Mouse (Mus musculus) right cerebral cortex, postnatal 4 days (tissue): ENCODE measurements around the gene Hist2h4.
"Not testable (repeated sequence)": the region's sequence is repeated elsewhere in the genome, so short reads cannot be mapped to it uniquely, and the experiment has no call there.

ENCODE experiments used
- DNase-seq: peaks from one replicate; pipeline ENCODE4 v3.0.0-alpha.2; 2022

Hist2h4 gene

GRCm38 (mm10) chr3:96262979-96263550 lies at the start of gene Hist2h4:
Gene Hist2h4, minus strand, starts transcription at chr3:96263311.
- peak; percentile 89 for DNase-seq

GRCm38 (mm10) chr3:96312341-96313098 lies 49.4 kb upstream of the Hist2h4 start:
- no peak for DNase-seq

- no peak for DNase-seq
These were observed 46.3 kb upstream of the Hist2h4 start for GRCm38 (mm10) chr3:96309441-96309840.

DNA sequence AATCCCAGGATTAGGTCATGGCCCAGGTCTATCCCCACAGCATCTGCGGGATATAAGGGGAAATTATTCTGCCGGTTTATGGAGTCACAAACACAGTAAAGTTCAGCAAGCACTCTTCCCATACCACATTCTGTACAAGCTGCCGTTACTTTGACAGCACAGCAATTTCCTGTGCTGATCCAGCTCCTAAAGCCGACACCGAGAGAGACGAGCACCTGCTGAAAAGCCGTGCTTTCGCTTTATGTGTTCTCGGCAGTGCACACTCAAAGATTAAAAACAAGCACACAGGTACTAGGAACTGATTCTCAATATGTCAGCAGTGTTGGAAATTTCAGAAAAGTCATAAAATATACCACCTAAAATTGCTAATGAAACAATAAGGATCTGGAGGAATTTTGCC lies 43.4 kb upstream of the Hist2h4 start:
- DNase-seq: no peak

DNA sequence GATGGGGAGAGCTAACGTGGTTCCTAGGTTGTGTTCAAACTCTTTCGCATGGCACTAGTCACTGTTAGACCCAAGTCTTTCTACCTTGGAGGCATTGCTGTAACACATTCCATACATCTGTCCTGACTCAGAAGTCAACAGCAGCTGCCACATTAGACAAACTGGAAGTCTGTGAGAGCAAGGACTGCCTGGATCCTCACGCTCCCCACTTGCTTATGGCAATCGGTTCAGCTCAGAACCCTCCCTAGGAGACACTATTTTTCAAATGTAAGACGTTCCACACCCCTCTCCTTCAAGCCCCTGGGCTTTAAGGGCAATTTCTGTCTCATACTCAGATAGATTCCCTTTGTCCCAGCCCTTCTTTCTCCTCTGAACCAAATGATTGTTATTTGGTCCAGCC lies 39.0 kb upstream of the Hist2h4 start:
- DNase-seq: no peak

GRCm38 (mm10) chr3:96300706-96301529 lies 37.8 kb upstream of the Hist2h4 start:
- DNase-seq: no peak

- no peak for DNase-seq
These were observed 36.5 kb upstream of the Hist2h4 start for GRCm38 (mm10) chr3:96299562-96299961.

DNA sequence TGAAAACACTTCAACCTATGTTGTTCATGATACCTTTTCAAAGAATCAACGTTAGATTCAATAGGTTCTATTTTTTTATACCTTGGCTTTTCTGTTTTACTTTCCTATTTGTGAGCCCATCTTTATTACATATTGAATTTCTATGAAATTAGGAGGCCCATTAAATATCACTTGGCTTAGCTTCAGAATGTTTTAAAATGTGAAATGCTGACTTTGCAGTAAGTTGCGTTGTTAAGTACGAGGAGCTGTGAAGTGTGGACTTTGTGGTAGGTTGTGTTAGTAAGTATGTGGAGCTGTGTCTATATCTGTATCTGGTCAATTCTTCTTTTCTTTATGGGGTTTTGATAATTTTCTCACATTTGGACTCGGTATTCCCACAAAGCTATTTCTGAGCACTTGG lies 35.2 kb upstream of the Hist2h4 start:
- no peak for DNase-seq

DNA sequence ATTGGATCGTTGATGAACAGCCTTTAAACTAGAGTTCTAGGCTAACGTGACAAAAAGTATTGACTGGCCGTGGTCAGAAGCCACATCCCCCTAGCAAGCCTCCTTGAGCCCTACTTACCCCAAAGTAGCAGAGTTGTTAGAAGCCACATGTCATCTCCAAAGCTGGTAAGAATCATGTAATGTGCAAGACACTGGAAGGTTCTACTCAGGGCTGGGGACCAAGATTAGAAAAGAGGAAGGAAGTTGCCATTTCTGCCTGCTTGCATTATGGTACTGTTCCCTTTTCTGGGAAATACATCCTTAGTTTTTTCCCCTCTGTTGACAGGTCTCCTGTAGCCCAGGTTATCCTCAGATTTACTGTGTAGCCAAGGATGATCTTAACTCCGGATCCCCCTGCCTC lies 30.7 kb upstream of the Hist2h4 start, which contains the start of gene Fcgr1:
Gene Fcgr1 (minus strand): TSS at position 183 of the 400 bp plus-strand sequence.
- DNase-seq: no peak

DNA sequence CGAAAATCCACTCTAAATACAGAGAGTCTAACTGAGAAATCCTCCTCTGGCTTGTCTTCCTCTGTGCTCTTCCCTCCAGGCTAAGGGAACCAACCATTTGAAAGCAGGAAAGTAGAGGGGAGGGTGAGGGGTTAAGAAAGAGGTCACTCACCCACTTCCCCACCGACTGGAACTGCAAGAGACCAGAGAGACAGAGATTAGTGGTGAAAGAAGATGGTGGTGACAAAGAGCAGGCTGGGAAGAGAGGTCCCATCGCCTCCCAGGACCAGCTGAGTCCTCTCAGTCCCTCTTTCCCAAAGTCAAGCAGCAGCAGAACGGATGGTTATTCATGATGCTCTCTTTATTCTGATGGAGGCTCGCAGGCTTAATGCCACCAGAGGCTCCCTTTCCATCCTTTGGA lies 30.3 kb upstream of the Hist2h4 start:
- DNase-seq: no peak

DNA sequence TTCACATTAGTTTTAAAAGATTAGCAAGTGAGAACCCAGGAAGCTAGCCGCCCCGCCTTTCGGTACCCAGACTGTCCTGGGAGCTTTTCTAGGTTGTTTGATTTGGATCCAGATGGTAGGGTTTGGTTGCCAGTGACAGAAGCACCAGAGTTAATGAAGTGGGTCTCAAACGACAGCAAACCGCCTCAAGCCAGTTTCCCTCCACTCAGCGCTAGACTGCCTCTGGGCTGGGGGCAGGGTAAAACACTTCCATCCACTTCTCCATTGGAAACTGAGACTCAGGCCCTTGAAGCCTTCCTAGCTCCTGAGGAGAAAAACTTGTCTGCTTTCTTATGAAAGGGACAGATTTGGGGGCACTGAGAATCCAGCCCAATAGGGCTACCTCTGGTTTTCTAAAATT lies 29.5 kb upstream of the Hist2h4 start:
- DNase-seq: no peak

DNA sequence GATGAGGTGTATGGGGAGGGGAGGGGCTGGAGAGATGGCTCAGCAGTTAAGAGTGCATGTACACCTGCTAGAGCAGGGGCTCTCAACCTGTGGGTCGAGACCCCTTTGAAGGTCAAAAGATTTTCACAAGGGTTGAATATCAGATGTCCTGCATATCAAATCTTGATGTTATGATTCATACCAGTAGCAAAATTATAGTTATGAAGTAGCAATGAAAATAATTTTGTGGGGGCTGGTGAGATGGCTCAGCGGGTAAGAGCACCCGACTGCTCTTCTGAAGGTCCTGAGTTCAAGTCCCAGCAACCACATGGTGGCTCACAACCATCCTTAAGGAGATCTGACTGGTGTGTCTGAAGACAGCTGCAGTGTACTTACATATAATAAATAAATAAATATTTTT lies 27.6 kb upstream of the Hist2h4 start:
- DNase-seq: not testable (repeated sequence)

- no peak for DNase-seq
These were observed 26.1 kb upstream of the Hist2h4 start for GRCm38 (mm10) chr3:96289201-96289600.

GRCm38 (mm10) chr3:96287334-96287733 lies 24.2 kb upstream of the Hist2h4 start:
- not testable (repeated sequence) for DNase-seq

GRCm38 (mm10) chr3:96284457-96284856 lies 21.3 kb upstream of the Hist2h4 start:
- DNase-seq: peak; percentile 43

- no peak for DNase-seq
These were observed 17.5 kb upstream of the Hist2h4 start for GRCm38 (mm10) chr3:96280660-96281059.

DNA sequence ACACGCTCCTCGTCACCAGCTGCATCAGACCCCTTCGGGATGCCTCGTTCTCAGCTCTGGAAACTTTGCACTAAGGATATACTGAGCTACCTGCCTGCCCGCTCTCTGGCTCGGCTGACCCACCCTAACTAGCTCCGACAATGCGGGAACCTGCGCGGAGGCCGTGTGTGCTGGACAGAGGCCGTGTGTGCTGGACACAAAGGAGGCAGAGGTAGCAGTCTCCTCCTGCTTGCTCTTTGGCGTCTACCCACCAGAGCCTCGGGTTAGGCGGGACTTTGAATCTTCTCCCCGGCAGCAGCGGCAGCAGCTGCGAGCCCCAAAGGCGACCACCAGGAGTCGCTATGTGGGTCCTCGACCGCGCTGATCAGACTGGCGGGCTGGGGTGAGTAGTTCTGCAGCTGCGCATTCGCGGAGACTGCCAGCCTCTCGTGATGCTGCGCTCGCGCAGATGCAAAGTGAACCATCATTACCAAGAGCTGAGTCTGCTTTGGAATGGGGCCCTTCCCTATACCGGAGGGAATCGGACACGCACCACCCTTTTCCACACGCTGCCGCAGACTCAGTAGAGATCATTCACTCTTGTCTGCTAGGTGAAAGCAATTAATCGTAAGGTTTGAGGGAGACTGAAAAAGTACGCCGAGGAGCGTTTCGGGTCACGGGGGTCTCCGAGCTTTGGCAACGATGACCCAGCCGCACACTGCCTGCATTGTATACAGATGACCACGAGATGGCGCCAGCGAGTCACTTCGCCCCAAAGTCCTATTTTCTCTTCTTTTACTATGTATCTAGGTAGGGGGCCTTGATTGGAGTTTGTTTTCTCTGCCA lies 14.9 kb upstream of the Hist2h4 start:
- DNase-seq: peak; percentile 92

DNA sequence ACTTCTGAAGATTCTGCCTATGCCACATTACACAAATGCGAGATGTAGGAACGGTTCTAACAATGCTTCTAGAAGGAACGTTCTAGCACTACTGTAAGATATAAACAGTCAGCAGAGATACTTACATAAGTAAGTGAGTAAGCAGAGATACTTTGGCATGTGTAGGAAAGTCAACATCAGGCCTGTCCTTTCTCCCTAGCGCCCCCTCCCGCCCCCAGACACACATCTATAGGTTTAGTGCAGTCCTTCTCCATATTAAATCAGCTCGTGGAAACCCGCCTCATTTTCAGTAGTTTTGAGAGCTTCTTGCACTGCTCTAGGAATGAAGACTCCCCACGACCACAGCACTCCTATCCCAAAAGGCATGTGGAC lies 14.3 kb upstream of the Hist2h4 start:
- peak; percentile 51 for DNase-seq

DNA sequence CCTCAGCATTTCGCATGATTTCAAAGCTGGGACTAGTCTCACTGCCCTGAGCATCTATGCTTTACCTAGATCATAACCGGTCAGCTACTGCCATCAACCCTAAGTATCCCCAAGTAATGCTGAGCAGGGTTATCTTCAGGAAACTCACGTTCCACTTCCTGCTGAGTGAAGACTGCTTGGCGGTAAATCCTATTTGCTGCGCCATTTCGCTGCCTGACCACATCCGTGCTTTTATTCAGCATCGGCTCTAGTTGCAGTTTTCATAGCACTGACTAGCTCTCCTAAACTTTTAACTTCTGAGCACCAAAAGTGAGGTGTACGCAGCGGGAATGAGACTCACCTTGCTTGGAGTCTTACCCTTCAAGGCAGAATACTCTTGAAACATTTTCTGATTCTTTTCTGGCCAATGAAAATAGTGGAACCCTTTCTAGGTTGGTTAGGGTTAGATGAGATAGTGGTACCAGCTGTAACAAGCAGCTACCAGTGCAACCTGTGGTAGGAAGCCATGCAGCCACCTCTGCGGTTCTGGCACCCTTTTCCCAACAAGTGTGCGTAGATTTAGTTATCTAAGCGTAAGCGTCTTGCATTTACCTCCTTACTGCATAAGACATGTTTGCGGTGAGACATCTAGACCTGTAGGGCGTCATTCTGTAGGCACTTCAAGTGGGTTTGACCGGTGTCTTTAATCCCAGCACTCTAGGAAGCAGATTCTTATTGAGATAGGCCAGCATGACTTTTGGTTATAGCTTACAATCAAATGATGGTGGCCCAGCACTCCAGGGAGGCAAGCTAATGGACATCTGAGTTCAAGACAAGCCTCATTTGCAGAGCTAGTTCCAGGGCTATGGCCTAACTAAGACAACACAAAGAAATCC lies 10.7 kb upstream of the Hist2h4 start:
- DNase-seq: no peak

DNA sequence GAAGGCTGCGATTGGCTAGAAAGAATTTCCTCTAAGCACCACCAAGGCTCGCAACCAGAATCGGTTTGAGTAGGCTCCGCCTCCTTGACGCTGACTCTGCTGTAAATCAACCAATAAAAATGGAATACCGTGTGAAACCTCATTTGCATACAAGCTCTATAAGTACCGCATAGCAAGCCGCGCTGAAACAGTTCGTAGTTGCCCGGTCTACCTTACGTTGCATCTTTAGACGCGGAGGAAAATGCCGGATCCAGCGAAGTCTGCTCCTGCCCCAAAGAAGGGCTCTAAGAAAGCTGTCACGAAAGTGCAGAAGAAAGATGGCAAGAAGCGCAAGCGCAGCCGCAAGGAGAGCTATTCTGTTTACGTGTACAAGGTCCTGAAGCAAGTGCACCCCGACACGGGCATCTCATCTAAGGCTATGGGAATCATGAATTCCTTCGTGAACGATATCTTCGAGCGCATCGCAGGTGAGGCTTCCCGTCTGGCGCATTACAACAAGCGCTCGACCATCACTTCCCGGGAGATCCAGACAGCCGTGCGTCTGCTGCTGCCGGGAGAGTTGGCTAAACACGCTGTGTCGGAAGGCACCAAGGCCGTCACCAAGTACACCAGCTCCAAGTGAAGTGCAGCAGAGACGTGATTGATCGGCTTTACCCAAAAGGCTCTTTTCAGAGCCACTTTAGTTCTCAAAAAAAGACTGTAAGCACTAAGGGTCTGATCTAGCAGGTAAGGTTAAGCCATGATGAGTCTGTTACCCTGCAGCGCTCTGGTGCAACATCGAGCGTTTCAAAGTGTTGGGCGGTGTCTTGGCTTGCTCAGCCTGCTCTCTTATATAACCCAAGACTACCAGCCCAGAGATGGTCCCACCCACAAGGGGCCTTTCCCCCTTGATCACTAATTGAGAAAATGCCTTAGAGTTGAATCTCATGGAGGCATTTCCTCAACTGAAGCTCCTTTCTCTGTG lies 6.7 kb upstream of the Hist2h4 start, which contains the start of gene Hist2h2bb:
Gene Hist2h2bb (plus strand): TSS at position 242 of the 964 bp plus-strand sequence.
- DNase-seq: peak; percentile 73
